ENCODE assay signal across 16 mouse cellular contexts in the genomic region with DNA sequence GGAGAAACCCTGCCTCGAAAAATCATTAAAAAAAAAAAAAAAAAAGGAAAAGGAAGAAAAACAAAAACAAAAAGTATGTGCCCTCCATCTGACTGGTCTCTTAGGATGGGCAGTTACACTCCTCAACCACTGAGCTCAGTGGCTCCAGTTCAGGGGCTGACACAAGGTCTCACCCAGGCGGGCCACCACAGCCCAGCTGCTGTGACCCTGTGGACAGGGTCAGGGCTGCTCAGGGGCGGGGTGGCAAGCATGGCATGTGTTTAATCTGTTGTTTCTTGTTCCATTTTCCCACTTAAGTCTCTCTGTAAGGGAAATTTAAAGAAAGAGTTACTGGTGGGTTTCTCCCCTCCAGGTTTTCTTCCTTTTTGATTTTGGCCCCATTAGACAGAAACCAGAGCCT.
"Had no signal": no experiment of that assay in that cellular context is flagged by ENCODE, and none has a peak within 500 bp of the region (broad histone marks: within the 10 kb centered on the region; RNA-seq: fewer than 3 reads in every experiment).

No protein-coding gene starts in this region.

- DNase-seq: kidney, postnatal 10 days; kidney, postnatal 4 days; lung, adult 2 months; lung, postnatal 36 days; retina, postnatal 1 day; right cerebral cortex, postnatal 4 days; spleen, adult 18-20 months; thymus, adult 18-20 months; thymus, postnatal 25 days had no signal

- H3K4me3 ChIP-seq: left cerebral cortex, adult 2 months; limb, embryonic 10.5 days; liver, embryonic 15.5 days; midbrain, embryonic 13.5 days; neural tube, embryonic 12.5 days had no signal

- H3K9ac ChIP-seq: liver, embryonic 15.5 days; midbrain, embryonic 13.5 days; neural tube, embryonic 12.5 days had no signal

- H3K4me1 ChIP-seq: neural tube, embryonic 12.5 days had no signal

- ATAC-seq: lung, postnatal 0 days had no signal

- H3K36me3 ChIP-seq: limb, embryonic 10.5 days; liver, embryonic 15.5 days; midbrain, embryonic 13.5 days; neural tube, embryonic 12.5 days had no signal

- H3K27ac ChIP-seq: limb, embryonic 10.5 days; liver, embryonic 15.5 days; midbrain, embryonic 13.5 days; neural tube, embryonic 12.5 days had no signal

- H3K27me3 ChIP-seq: liver, embryonic 15.5 days; midbrain, embryonic 13.5 days; neural tube, embryonic 12.5 days had no signal

- H3K4me2 ChIP-seq: liver, embryonic 11.5 days; liver, embryonic 15.5 days; midbrain, embryonic 13.5 days; neural tube, embryonic 12.5 days had no signal

- H3K9me3 ChIP-seq: limb, embryonic 10.5 days; liver, embryonic 15.5 days; midbrain, embryonic 13.5 days; neural tube, embryonic 12.5 days had no signal
